Mouse (Mus musculus) embryonic facial prominence, embryonic 11.5 days (tissue): Measurements from ENCODE around the gene Olfr658. TPM values are rescaled to one million over a fixed set of nuclear protein-coding genes. Genes with fewer than 3 reads are reported as not detected.

Experiments used
- polyA plus RNA-seq: library from polyadenylated mRNA; unstranded; fragments of >200 nt; fragmentation: Nextera tagmentation; extraction: Ambion mirVana; gene quantifications from 2 replicates; pipeline ENCODE4 v1.2.1, GENCODE M21; 2014

Gene Olfr658
- polyA plus RNA-seq, 1 experiment from 2014 or later: not detected

Other genes starting within 250 kb of the Olfr658 start
- not detected in 2 replicates for gene Trim30c, start 246.5 kb downstream of the Olfr658 start, polyA plus RNA-seq
- gene Trim30a, start 182.1 kb downstream of the Olfr658 start, polyA plus RNA-seq: 0.50 and 1.3 TPM in 2 replicates
- gene Trim30d, start 139.5 kb downstream of the Olfr658 start, polyA plus RNA-seq: 0.25 and 0.31 TPM in 2 replicates
- not detected in 2 replicates for gene Olfr651, start 97.2 kb downstream of the Olfr658 start, polyA plus RNA-seq
- gene Olfr652, start 86.4 kb downstream of the Olfr658 start, polyA plus RNA-seq: not detected in 2 replicates
- gene Olfr653, start 70.0 kb downstream of the Olfr658 start, polyA plus RNA-seq: not detected in 2 replicates
- not detected in 2 replicates for gene Olfr654, start 60.3 kb downstream of the Olfr658 start, polyA plus RNA-seq
- gene Olfr655, start 45.5 kb downstream of the Olfr658 start, polyA plus RNA-seq: not detected in 2 replicates
- not detected in 2 replicates for gene Olfr656, start 33.4 kb downstream of the Olfr658 start, polyA plus RNA-seq
- gene Olfr657, start 22.5 kb downstream of the Olfr658 start, polyA plus RNA-seq: not detected in 2 replicates
- not detected in 2 replicates for gene Olfr659, start 19.4 kb upstream of the Olfr658 start, polyA plus RNA-seq
- gene Olfr661, start 39.2 kb upstream of the Olfr658 start, polyA plus RNA-seq: not detected in 2 replicates
- not detected in 2 replicates for gene Usp17le, start 130.2 kb upstream of the Olfr658 start, polyA plus RNA-seq
- gene Usp17lb, start 195.3 kb upstream of the Olfr658 start, polyA plus RNA-seq: not detected in 2 replicates
- gene Usp17la, start 209.7 kb upstream of the Olfr658 start, polyA plus RNA-seq: not detected in 2 replicates
- gene Olfr665, start 230.7 kb upstream of the Olfr658 start, polyA plus RNA-seq: not detected in 2 replicates
- gene Olfr666, start 248.6 kb upstream of the Olfr658 start, polyA plus RNA-seq: not detected in 2 replicates